Mouse (Mus musculus): Measurements from ENCODE around the gene Mertk.

- TF ChIP-seq POLR2A (IDR thresholded peaks at IDR 0.05; ENCODE audit: insufficient read depth, low read length) (peak; percentile 56), CTCF (IDR thresholded peaks at IDR 0.05; ENCODE audit: low read depth, low read length) (no peak)
These were observed 119.3 kb downstream of the Mertk start, which contains the start of gene Tmem87b for GRCm38 (mm10) chr2:128817786-128818681.
